Mouse (Mus musculus) megakaryocyte, embryonic 14.5 days (primary cell): ENCODE data around the gene Samd4b.

Experiments used
- FLI1 ChIP-seq: IDR thresholded peaks from 2 replicates; pipeline ENCODE4 v1.6.1; 2012; ENCODE audit warnings: low read length, inconsistent platforms, mixed read lengths
- GATA1 ChIP-seq: IDR thresholded peaks from 3 replicates; pipeline ENCODE4 v1.6.1; 2012; ENCODE audit warnings: mixed read lengths, low read length, inconsistent platforms, borderline replicate concordance

DNA sequence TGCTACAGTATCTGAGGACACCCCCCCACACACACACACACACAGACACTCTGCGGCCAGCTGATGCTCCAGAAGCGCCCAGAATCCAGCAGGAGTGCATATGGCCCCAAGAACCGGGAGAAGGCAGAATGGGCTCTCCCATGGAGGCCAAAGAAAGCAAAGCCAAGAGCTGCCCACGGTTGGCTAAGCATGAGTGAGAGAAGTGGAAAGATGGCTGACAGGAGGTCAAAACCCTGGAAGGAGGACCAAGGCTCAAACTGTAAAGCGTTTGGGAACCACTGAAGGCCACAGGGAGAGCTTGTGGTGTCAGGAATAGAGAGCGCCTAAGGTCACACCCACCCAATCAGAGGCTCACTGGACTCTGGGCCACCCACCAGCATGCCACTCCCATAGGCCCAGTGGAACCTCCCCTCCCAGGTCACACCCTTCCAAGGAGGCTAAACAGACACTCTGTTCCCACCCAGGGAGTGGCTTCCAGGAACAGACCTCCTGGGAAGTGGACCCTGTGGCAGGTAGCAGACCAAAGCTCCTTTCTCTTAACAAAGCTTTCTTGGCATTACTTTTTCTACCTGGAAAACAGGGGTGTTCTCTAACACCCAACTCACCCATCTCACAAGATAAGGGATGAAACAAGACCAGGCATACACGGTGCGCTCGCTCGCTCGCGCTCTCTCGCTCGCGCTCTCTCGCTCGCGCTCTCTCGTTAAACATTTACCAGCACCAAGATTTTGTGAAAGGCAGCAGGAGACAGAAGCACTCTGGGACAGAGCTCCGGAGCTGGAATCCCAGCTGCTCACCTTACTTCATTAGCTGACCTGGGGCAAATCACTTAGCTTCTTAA lies 1.3 kb downstream of the Samd4b start:
- TF ChIP-seq GATA1 (no peak), FLI1 (no peak)
